8 mouse cellular contexts compared by ENCODE assay signal in genomic region chr2:153648773-153649297, GRCm38 (mm10). TPM values are rescaled to one million over a fixed set of nuclear protein-coding genes. Genes with fewer than 3 reads are reported as not detected.
A peak's percentile ranks its signal among the peaks of the same experiment; 100 is the strongest.
DNase-seq lines count a peak whose midpoint lies in the region.

No protein-coding gene starts in this region.

- peaks cover 32% of the 10 kb centered on the region for H3K4me1 ChIP-seq in heart, embryonic 10.5 days

- no peaks in the 10 kb centered on the region for H3K36me3 ChIP-seq in heart, embryonic 10.5 days
- no peaks in the 10 kb centered on the region for H3K36me3 ChIP-seq in macrophage (ENCODE audit: inconsistent target)

- DNase-seq in heart, embryonic 10.5 days (ENCODE audit: low spot score) = no peak
- DNase-seq in heart, adult 18-20 months = no peak
- peak; percentile 32 for DNase-seq in ES-CJ7 (ENCODE audit: low read depth, low spot score)
- DNase-seq in forelimb bud, embryonic 11.5 days (ENCODE audit: low read depth, low spot score) = peak; percentile 43
- no peak for DNase-seq in right cerebral cortex, postnatal 4 days
- no peak for DNase-seq in adrenal gland, postnatal 36 days
- no peak for DNase-seq in adrenal gland, adult 18-20 months (ENCODE audit: low spot score in 2 of 2)

- H3K27me3 ChIP-seq in heart, embryonic 10.5 days (ENCODE audit: insufficient read depth, poor library complexity, severe bottlenecking) = peaks cover 11% of the 10 kb centered on the region; the same call in 1 of the 2 replicates

- H3K79me2 ChIP-seq in macrophage (ENCODE audit: inconsistent target) = no peaks in the 10 kb centered on the region

- H3K4me3 ChIP-seq in heart, embryonic 10.5 days = peak overlapping the region; percentile 92
- H3K4me3 ChIP-seq in macrophage (ENCODE audit: inconsistent target) = peak overlapping the region; percentile 20; the same call in 1 of the 2 replicates

- no peaks in the 10 kb centered on the region for H3K9me3 ChIP-seq in heart, embryonic 10.5 days

- WGBS in heart, embryonic 10.5 days = 22% methylated on average over 14 of the region's 14 CpGs
- 41% methylated on average over 14 of the region's 14 CpGs for WGBS in macrophage (ENCODE audit: missing documents)

- H3K27ac ChIP-seq in heart, embryonic 10.5 days = peak overlapping the region; percentile 94
- no peak overlapping the region for H3K27ac ChIP-seq in macrophage

RNA-seq across cellular contexts. Expression of gene Dnmt3b, which starts 0.4 kb away (rescaled TPM):
- polyA plus RNA-seq in heart, embryonic 10.5 days (2016; fragmentation: Nextera tagmentation; extraction: Ambion mirVana) = 10.2 and 17.0 TPM in 2 replicates
- total RNA-seq in heart, adult 18-20 months (2021) = 1 to 10 TPM in 1 of 2 experiments, under 1 TPM in 1; 0.57 to 1.1 TPM
- total RNA-seq in macrophage (2018; cell fraction: chromatin; rRNA removed) = 10 to 100 TPM in 6 of 26 experiments, 1 to 10 TPM in 17, under 1 TPM in 3; 0.41 to 18.8 (median 4.3) TPM
- 1 to 10 TPM in 4 of 26 experiments, under 1 TPM in 22; 0.11 to 1.6 (median 0.54) TPM for total RNA-seq in macrophage (2018; cell fraction: cytosol; rRNA removed)
- 1 to 10 TPM in 18 of 26 experiments, under 1 TPM in 8; 0.19 to 8.5 (median 1.5) TPM for total RNA-seq in macrophage (2018; cell fraction: nucleus; rRNA removed)
- 0.36 to 0.75 TPM (median 0.59 TPM) in 3 replicates for polyA plus RNA-seq in macrophage (2018)
- total RNA-seq in adrenal gland, postnatal 36 days (2021) = 1 to 10 TPM; 2.3 TPM
- 1 to 10 TPM; 1.2 to 1.4 TPM for total RNA-seq in adrenal gland, adult 18-20 months (2021)

RNA-seq across cellular contexts. Expression of gene Commd7, which starts 16.3 kb away (rescaled TPM):
- 64.8 and 68.6 TPM in 2 replicates for polyA plus RNA-seq in heart, embryonic 10.5 days (2016; fragmentation: Nextera tagmentation; extraction: Ambion mirVana)
- total RNA-seq in heart, adult 18-20 months (2021) = 10 to 100 TPM; 15.3 to 15.8 TPM
- 10 to 100 TPM in 24 of 26 experiments, 1 to 10 TPM in 2; 6.3 to 69.6 (median 31.5) TPM for total RNA-seq in macrophage (2018; cell fraction: chromatin; rRNA removed)
- total RNA-seq in macrophage (2018; cell fraction: cytosol; rRNA removed) = 10 to 100 TPM; 29.5 to 49.8 (median 44.7) TPM
- 10 to 100 TPM in 25 of 26 experiments, 1 to 10 TPM in 1; 9.1 to 46.5 (median 21.6) TPM for total RNA-seq in macrophage (2018; cell fraction: nucleus; rRNA removed)
- 43.4 to 46.2 TPM (median 43.5 TPM) in 3 replicates for polyA plus RNA-seq in macrophage (2018)
- 10 to 100 TPM; 36.6 to 44.7 TPM for total RNA-seq in adrenal gland, postnatal 36 days (2021)
- 10 to 100 TPM; 28.5 to 40.5 TPM for total RNA-seq in adrenal gland, adult 18-20 months (2021)

RNA-seq across cellular contexts. Expression of gene Dnmt3c, which starts 47.6 kb away (rescaled TPM):
- 0.10 and 0.12 TPM in 2 replicates for polyA plus RNA-seq in heart, embryonic 10.5 days (2016; fragmentation: Nextera tagmentation; extraction: Ambion mirVana)
- not detected for total RNA-seq in heart, adult 18-20 months (2021)
- total RNA-seq in macrophage (2018; cell fraction: chromatin; rRNA removed) = 1 to 10 TPM in 1 of 26 experiments, under 1 TPM in 3, not detected in 22; 0.25 to 1.1 (median 0.38) TPM
- total RNA-seq in macrophage (2018; cell fraction: cytosol; rRNA removed) = under 1 TPM in 11 of 26 experiments, not detected in 15; 0.10 to 0.28 (median 0.14) TPM
- under 1 TPM in 8 of 26 experiments, not detected in 18; 0.17 to 0.48 (median 0.39) TPM for total RNA-seq in macrophage (2018; cell fraction: nucleus; rRNA removed)
- polyA plus RNA-seq in macrophage (2018) = 0.06 to 0.09 TPM in 2 of 3 replicates, not detected in the other
- not detected for total RNA-seq in adrenal gland, postnatal 36 days (2021)
- total RNA-seq in adrenal gland, adult 18-20 months (2021) = not detected

Comparison
In these comparisons a context has a peak if more than half of its experiments do, and no peak if none do; other contexts are left out.
1. DNase-seq: peak in ES-CJ7 (single experiment) and forelimb bud, embryonic 11.5 days (single experiment); none in heart, embryonic 10.5 days (single experiment), heart, adult 18-20 months (0 of 2), right cerebral cortex, postnatal 4 days (single experiment), adrenal gland, postnatal 36 days (0 of 2) and adrenal gland, adult 18-20 months (0 of 2).